Mouse (Mus musculus) central nervous system, embryonic 11.5 days (tissue): ENCODE results near the gene Sept9. TPM values are rescaled to one million over a fixed set of nuclear protein-coding genes. Genes with fewer than 3 reads are reported as not detected.

Experiments used
- polyA plus RNA-seq: library from polyadenylated mRNA; depleted of rRNA; stranded (reverse); fragments of >200 nt; gene quantifications from 2 replicates; pipeline ENCODE4 v1.2.3, GENCODE M21; 2012; rRNA removed

The Sept9 gene
- polyA plus RNA-seq: 73.0 and 94.8 TPM in 2 replicates

DNA sequence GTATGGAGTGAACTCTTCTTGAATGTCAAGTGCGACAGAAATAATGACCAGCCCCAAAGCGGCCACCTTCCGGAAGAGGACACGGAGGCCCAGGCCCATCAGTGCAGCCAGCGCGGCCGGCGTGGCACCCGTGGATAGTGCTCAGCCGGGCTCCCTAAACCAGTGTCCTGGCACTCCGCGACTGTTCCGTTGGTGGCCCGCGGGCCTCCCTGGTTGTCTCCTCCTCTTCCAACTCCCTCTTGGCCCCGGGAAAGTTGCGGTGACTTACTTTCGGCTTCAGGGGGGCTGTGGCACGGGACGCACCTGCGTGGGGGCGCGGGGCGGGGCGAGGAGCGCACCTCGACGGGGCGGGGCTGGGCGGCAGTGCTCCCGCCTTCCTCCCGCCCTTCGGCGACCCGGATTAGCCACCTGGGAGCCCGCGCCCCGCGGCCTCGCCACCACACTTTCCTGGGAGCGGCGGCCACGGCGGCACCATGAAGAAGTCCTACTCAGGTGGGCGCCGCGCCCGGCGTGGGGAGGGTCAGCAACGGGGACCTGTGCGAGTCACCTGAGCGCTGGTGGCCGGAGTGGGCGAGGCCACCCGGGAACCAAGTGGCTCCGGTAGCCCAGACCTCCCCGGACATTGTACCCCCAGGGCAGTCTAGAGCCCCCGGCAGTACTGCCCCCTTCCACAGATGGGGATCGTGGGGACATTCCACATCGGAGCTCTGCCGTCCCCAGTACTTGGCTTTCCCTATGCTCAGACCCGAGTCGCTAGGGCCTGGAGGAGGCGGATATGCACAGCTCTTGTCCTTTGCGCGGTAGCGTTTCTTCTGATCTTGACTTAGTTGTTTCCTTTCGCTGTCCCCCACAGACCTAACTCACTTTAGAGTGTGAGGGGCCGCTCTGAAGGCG is at the start of gene Sept9:
Gene Sept9 (plus strand): TSS at position 380 of the 894 bp plus-strand sequence.

Other genes with a start within 250 kb of the Sept9 start
- 45.8 and 56.2 TPM in 2 replicates for gene Sec14l1, start 84.5 kb upstream of the Sept9 start, polyA plus RNA-seq